Mouse (Mus musculus) liver, adult 2 months (tissue): Measurements from ENCODE around the gene Glyatl3.

Experiments
- CTCF ChIP-seq: fragments of 200-500 bp; IDR thresholded peaks from 2 replicates; pipeline ENCODE4 v1.5.1; 2011; ENCODE audit warnings: low read depth, low read length, control low read depth
- POLR2A ChIP-seq: fragments of 200-500 bp; IDR thresholded peaks from 2 replicates; pipeline ENCODE4 v1.6.1; 2011; ENCODE audit warnings: low read length, control low read depth; ENCODE audit not compliant: insufficient read depth; ENCODE audit errors: extremely low read depth

DNA sequence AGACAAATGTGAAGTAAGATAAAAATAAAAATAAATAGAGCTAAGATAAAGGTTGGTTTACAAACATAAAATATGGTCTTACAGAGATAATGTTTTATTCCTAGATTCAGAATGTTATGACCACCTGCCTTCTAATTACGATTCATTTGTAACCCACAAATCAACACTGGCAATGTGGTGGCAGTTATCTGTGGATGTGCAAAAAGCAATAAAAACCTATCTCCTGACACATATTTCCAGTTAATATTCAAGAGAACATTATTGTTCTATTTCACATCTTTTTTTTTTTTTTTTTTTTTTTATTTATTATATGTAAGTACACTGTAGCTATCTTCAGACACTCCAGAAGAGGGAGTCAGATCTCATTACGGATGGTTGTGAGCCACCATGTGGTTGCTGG is 1.3 kb upstream of the Glyatl3 start:
- TF ChIP-seq POLR2A (no peak), CTCF (no peak)
